Mouse (Mus musculus) gastrocnemius, postnatal 25 days (tissue): ENCODE measurements around the gene Nlgn1. TPM values are rescaled to one million over a fixed set of nuclear protein-coding genes. Genes with fewer than 3 reads are reported as not detected.

Source experiments
- DNase-seq: peaks from one replicate; pipeline ENCODE4 v3.0.0; 2022
- total RNA-seq, 2 experiments: library from RNA; stranded (reverse); gene quantifications; 1 replicate in 1 of 2; 2 replicates in 1 of 2; pipeline ENCODE4 v1.2.3; 2021

Nlgn1 gene
- total RNA-seq, 2 experiments from 2014 or later: 0.26 TPM; not detected in 1

- DNase-seq: no peak
These were observed 518.9 kb downstream of the Nlgn1 start for GRCm38 (mm10) chr3:25813368-25813767.

DNA sequence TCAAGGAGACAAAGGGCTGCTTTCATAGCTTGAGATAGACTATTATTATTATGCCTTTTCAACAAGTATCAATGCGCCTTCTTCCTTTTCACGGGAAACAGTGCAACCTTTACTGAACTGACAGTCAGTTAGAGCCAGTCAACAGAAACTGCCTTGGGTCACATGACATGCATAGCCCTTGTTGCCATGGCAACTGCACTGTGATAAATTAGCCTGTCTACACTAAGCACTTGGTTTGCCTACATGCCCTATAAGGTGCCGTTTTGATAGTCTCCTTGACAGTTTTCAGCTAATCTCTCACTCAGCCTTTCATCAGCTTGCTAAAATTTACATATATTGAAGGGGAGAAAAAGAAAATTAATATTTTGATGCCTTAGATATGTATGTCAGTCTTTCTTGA, 524.7 kb downstream of the Nlgn1 start:
- no peak for DNase-seq

DNA sequence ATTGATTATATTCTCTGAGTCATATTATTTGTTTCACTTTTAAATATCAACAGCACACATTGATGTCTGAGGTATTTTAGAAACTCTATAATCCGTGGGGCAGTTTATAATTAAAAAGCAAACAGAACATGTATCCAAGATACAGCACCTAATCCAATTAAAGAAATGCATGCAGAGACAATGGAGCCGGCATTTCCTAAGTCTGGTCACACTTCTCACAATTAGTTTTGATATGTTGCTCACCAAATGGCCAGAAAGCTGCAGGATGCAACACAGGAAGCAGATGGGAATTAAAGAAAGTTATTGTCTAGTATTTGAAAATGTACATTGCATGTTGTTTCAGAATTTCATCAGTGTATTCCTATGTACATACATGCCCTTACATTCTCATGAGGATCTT, 550.6 kb downstream of the Nlgn1 start:
- DNase-seq: no peak

GRCm38 (mm10) chr3:25775437-25775836, 556.8 kb downstream of the Nlgn1 start:
- DNase-seq: no peak

DNA sequence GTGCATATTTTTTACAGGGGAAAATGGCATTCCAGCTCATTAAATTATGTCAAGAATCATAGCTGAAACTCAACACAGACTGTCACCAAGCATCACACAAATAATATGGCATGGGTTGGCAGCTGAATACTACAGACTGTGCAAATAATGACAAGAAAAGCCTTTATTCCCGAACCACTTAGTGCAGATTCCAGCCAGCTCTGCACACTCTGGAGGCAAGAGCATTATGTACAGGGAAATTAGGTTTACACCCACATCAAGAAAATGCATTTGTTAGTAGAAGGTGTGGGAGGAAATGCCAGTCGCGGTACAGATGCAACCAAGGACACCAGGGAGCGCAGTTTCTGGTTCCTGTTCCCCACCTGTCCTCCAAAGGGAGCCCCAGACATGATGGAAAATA, 558.4 kb downstream of the Nlgn1 start:
- no peak for DNase-seq

- no peak for DNase-seq
These were observed 558.8 kb downstream of the Nlgn1 start for GRCm38 (mm10) chr3:25773467-25773866.

GRCm38 (mm10) chr3:25763689-25764088, 568.6 kb downstream of the Nlgn1 start:
- no peak for DNase-seq

DNA sequence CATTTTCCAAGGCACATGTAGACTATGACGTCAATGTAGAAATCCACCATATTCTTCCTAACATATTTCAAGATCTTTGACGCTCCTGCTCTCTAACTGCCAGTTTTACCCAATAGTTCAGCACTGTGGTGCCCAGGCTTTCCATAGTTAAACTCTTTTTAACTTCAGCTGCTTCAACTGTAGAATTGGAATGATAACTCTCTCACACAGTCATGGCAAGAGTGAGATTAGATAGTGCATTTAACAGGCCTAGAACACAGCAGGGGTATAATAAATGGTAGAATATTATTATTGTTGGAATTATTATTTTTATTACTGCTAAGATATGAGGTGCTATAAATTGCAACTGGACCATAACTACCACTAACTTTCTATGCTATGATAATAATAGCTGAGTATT, 574.4 kb downstream of the Nlgn1 start:
- no peak for DNase-seq

- no peak for DNase-seq
These were observed 608.1 kb downstream of the Nlgn1 start for GRCm38 (mm10) chr3:25724111-25724510.

- no peak for DNase-seq
These were observed 610.8 kb downstream of the Nlgn1 start for GRCm38 (mm10) chr3:25721464-25721863.

GRCm38 (mm10) chr3:25707380-25707779, 624.9 kb downstream of the Nlgn1 start:
- DNase-seq: no peak

DNA sequence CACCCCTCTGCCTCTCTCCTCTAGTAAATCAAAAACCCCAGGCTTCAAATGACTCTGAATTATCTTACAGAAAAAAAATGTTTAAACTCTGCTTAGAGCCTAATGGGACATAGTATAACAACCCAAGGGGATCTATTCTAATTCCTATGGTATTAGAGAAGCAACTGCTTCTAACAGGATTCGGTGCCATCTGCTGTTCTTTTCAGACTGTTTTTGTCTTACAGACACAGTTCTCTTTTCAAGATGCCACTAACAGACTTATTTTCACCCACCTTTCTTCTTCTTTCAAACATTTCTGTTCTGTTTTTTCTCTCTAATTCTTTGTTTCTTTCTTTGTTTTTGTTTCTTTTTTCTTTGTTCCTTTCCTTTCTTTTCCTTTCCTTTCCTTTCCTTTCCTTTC, 635.0 kb downstream of the Nlgn1 start:
- DNase-seq: no peak

DNA sequence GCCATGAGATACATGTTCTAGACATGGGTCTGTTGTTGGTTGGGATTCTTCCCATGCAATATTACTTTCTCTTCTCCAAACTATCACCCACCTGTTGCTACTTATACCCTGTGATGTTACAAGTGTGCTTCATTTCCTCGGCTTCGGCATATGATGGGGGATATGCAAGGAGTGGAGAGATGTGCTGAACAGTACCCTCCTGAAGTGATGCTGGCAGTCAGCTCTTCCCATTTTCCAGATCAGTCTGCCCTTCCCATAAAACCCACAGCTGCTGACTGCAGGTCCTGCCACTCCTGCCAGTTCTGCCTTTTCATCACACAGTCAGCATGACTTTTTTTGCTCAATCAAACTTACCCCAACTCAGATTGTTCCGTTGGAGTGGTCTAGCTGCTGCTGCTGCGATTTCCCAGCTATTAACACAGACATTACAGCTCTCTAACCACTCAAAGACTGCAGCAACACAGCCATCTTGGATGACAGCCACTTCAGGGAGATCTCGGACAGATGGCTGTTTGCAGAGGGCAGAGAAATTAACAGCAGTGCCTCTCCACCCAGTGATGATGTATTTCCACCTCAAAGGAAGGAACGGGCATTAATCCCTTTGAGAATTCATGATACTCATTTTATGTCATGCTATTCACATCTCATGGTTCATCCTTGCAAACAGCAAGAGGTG, 643.3 kb downstream of the Nlgn1 start:
- no peak for DNase-seq

- no peak for DNase-seq
These were observed 648.6 kb downstream of the Nlgn1 start for GRCm38 (mm10) chr3:25683696-25684095.

DNA sequence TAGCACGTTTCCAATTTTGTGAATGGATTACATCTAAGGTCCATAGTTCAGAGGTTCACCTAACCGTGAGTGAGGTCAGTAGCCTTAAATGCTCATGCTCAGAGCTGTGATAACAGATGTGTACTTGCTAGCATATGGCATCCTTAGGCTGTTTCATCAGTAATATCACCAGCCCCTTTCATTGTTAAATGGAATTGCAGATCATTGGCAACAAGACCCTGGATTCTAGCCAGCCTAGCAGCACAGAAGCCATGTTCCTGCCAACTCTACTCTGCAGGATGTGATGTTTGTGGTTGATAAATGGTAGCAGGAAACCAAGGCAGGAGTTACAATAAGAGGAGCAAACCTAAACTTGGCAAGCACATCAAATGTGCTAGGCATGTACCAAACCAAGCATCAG, 652.9 kb downstream of the Nlgn1 start:
- peak; percentile 6 for DNase-seq

GRCm38 (mm10) chr3:25675888-25676287, 656.4 kb downstream of the Nlgn1 start:
- DNase-seq: no peak

- DNase-seq: no peak
These were observed 657.2 kb downstream of the Nlgn1 start for GRCm38 (mm10) chr3:25675069-25675468.

DNA sequence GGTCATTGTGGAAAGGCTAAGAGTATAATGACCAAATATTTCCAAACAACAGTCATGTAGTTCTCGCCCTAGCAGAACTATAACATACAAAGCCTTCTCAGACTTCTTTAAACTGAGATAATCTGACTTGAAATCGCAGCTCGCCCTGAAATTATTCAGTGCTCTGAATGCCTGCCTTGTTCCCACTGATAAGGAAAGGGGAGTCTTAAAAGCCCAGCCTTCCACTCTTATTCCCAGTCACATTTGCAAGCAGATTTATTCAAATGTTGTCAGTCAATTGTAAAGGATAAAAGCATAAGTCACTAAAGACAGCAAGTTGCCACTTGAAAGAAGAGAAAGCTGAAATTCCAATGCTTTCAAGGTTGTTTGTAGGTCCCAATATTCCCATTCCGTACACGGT, 658.9 kb downstream of the Nlgn1 start:
- DNase-seq: no peak

DNA sequence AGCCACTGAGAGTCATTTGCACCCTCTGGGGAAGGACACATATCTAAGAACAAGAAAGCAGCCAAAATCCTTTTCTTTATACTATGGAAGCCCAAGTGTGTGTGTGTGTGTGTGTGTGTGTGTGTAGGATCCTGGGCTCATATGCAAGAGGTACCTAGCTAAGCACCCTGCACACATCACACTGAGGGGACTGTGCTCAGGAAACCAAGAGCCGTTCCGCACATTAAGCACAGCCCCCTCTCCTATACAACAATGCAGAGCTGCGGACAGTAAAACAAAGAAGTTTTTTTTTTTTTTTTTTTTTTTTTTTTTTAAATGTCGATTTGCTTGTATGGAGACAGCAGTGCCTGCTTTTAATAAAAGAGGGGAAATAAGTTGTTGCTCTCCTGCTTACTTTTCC, 659.5 kb downstream of the Nlgn1 start:
- no peak for DNase-seq

DNA sequence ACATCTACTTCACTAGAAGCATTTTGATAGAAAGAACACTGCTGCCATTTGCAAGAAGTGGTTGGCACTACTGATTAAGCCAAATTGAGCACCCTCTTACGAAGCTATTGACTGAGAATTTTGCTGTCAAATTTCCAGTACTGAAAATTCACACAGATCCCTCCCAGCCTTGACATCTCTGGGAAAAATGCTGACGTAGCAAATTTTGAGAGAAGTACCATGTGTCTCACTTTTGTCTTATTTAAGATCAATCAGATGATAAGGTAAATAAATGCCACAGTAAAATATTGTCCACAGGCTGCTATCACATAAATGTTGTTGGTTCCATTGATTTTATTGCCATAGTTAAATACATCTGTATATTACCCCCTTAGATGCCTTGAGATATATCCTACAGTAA, 668.8 kb downstream of the Nlgn1 start:
- no peak for DNase-seq

- DNase-seq: no peak
These were observed 672.0 kb downstream of the Nlgn1 start for GRCm38 (mm10) chr3:25660285-25660684.

GRCm38 (mm10) chr3:25658006-25658405, 674.3 kb downstream of the Nlgn1 start:
- DNase-seq: no peak

GRCm38 (mm10) chr3:25657074-25657473, 675.2 kb downstream of the Nlgn1 start:
- DNase-seq: no peak

GRCm38 (mm10) chr3:25653010-25653409, 679.2 kb downstream of the Nlgn1 start:
- DNase-seq: no peak
